Mouse (Mus musculus): ENCODE results near the gene Lmntd1. TPM values are rescaled to one million over a fixed set of nuclear protein-coding genes. Genes with fewer than 3 reads are reported as not detected.

Lmntd1 gene
- total RNA-seq, 2 experiments from 2014 or later = 2.0 to 2.3 TPM

GRCm38 (mm10) chr6:145424156-145424555 lies 190.0 kb downstream of the Lmntd1 start:
- H3K27ac ChIP-seq = no peak overlapping the region
- DNase-seq (ENCODE audit: low spot score in 2 of 2) = no peak
- no peak overlapping the region for H3K4me3 ChIP-seq
- TF ChIP-seq CTCF (conservative IDR thresholded peaks at IDR 0.05) = no peak

- no peak for DNase-seq (ENCODE audit: low spot score in 2 of 2)
- Histone ChIP-seq H3K27ac (no peak overlapping the region), H3K4me3 (no peak overlapping the region)
- TF ChIP-seq CTCF (conservative IDR thresholded peaks at IDR 0.05) = no peak
Measured at GRCm38 (mm10) chr6:145423484-145423883, 190.6 kb downstream of the Lmntd1 start.

DNA sequence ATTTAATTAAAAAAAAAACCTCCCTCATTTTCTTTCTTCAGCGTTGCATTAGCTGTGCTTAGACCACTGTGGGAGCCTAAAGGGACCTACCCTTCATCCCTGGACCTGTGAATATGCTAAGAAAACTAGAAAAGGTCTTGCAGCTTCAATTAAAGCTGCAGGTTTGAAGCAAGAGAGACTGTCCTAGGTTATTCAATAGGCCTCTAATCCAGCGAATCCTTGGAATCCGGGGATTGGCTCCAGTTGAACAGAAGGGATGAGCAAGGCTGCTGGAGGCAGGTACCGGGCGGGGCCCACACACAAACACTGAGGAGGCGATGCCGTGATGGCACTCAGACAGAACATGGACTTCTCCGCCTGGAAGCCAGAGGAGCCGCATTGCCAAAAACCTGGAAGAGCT lies 192.5 kb downstream of the Lmntd1 start:
- DNase-seq (ENCODE audit: low spot score in 2 of 2) = no peak
- TF ChIP-seq CTCF (conservative IDR thresholded peaks at IDR 0.05) = no peak
- no peak overlapping the region for H3K4me3 ChIP-seq

GRCm38 (mm10) chr6:145420407-145420806 lies 193.7 kb downstream of the Lmntd1 start:
- DNase-seq (ENCODE audit: low spot score in 2 of 2) = no peak
- no peak overlapping the region for H3K4me3 ChIP-seq
- peak; percentile 57 for TF ChIP-seq CTCF (conservative IDR thresholded peaks at IDR 0.05)
- H3K27ac ChIP-seq = no peak overlapping the region

More for the DNA sequence above, 192.5 kb downstream of the Lmntd1 start:
- no peak overlapping the region for H3K27ac ChIP-seq

DNA sequence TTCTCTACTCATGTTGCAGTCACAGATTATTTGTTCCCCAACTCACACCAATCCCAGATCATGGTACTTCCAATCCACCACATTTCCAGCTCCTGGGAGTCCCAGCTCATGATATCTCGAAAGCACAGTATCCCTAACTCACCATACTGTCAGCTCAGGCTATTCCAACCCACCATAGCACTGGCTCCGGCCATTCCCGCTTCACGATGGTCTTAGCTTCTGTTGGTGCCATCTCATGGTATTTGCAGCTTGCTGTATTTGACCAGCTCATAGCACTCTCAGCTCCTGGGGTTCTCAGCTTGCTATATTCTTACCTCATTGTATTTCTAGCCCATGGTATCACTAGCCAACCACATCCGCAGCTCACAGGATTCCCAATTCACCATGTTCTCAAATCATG lies 195.3 kb downstream of the Lmntd1 start:
- DNase-seq (ENCODE audit: low spot score in 2 of 2) = no peak
- H3K27ac ChIP-seq = no peak overlapping the region
- TF ChIP-seq CTCF (conservative IDR thresholded peaks at IDR 0.05) = no peak
- H3K4me3 ChIP-seq = no peak overlapping the region

GRCm38 (mm10) chr6:145417720-145418440 lies 196.2 kb downstream of the Lmntd1 start:
- no peak for DNase-seq (ENCODE audit: low spot score in 2 of 2)
- Histone ChIP-seq H3K4me3 (no peak overlapping the region), H3K27ac (no peak overlapping the region)
- TF ChIP-seq CTCF (conservative IDR thresholded peaks at IDR 0.05) = no peak

DNA sequence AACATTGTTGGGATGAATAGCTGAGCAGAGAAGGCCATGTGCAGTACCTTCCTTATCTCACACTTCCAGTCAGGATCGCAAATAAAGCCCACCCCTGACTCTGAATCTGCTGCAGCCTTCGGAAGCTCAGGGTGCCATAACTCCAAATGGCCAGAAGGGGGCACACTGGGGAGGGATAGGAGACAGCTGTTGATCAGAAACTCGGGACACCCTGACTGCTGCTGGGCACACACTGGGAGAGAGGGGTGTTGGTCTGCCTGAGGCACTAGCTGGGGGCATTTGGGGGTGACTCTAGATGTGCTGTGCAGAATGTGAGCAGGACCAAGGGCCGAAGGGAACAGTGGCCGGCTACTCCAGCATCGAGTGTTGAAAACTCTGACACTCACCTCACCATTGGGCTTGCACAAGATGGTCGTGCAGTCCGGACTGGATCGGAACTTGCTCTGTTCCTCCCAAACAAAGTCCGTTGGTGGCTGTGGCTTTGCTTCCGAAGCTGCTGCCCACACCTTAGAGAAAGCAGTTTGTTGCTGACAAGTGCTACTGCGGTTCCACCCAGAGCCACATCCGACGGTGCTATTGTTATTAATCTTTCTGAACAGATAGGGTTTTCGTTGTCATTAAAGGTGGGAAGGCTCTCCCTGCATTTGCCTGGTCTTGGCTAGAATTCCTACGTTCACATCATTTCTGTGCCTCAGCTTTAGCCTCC lies 197.0 kb downstream of the Lmntd1 start:
- Histone ChIP-seq H3K4me3 (no peak overlapping the region), H3K27ac (no peak overlapping the region)
- peak; percentile 17 to 52 for DNase-seq (ENCODE audit: low spot score in 2 of 2)
- TF ChIP-seq CTCF (conservative IDR thresholded peaks at IDR 0.05) = peak; percentile 90

DNA sequence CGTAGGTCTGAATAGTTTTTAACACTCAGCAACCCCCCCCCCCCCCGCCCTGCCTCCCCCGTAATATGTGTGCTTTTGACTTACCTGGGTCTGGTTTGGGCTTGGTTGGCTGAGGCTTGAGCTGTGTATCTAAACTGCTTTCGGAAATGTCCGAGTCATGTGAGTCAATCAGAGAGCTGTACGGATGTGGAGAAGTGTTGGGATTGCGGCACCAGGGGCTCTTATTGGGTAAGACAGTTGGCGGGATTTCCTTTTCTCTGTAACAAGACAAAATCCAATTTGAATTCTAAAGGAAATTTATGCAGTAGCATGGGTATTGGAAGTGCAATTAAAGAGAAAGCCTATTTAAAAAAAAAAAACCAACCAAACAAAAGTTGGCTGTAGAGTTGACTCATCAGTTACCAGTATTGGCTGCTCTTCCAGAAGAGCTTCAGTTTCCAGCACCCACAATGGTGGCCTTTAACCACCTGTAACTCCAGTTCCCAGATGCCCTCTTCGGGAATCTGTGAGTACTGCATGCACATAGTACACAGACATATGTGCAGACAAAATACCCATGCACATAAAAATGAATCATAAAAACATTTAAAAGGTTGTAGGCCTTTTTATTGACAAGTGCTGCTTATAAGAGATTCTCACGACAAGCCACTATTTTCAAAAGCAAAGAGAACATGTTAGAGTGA lies 209.6 kb downstream of the Lmntd1 start:
- TF ChIP-seq CTCF (conservative IDR thresholded peaks at IDR 0.05) = peak; percentile 51
- no peak for DNase-seq (ENCODE audit: low spot score in 2 of 2)
- Histone ChIP-seq H3K4me3 (no peak overlapping the region), H3K27ac (no peak overlapping the region)

DNA sequence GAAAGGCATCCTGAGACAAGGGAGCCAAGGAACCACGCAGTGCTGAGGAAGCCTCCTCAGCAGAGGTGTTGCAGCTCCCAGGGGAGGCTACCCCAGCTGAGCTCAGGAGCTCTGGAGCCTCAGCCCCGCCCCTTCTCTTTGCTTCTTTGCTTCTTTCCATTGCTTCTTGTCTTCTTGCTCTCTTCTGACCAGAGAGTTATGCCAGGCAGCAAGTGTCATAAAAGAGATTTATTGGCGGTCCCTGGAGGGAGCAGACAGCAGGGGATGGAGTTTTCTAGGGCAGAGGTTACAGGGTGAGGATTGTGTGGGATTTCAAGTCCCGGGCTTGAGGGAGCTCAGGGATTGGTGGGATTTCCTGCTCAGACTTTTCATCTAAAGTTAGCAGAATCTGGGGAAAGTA lies 213.0 kb downstream of the Lmntd1 start:
- Histone ChIP-seq H3K27ac (no peak overlapping the region), H3K4me3 (no peak overlapping the region)
- TF ChIP-seq CTCF (conservative IDR thresholded peaks at IDR 0.05) = no peak
- DNase-seq (ENCODE audit: low spot score in 2 of 2) = no peak

GRCm38 (mm10) chr6:145397881-145398280 lies 216.2 kb downstream of the Lmntd1 start:
- Histone ChIP-seq H3K27ac (no peak overlapping the region), H3K4me3 (no peak overlapping the region)
- no peak for DNase-seq (ENCODE audit: low spot score in 2 of 2)
- no peak for TF ChIP-seq CTCF (conservative IDR thresholded peaks at IDR 0.05)

DNA sequence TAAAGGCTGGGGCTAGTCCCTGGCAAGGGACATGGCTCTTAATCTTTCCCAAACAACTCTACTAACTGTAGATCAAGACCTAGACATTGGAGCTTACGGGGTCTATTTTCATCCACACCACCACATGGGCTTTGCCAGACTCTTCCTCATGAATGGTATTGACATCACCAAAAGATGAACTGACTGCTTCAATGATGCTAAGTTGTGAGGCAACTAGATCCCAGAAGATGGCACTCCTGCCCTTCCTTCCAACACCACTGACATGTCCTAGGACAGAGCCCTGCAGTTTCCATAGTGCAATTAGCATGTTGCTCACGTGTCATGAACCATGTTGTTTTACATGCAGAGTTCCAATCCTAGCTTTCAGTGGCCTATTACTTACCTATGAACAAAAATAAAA lies 217.6 kb downstream of the Lmntd1 start:
- no peak for DNase-seq (ENCODE audit: low spot score in 2 of 2)
- TF ChIP-seq CTCF (conservative IDR thresholded peaks at IDR 0.05) = peak; percentile 76
- Histone ChIP-seq H3K27ac (no peak overlapping the region), H3K4me3 (no peak overlapping the region)

- Histone ChIP-seq H3K27ac (peak overlapping the region; percentile 96), H3K4me3 (no peak overlapping the region)
- DNase-seq (ENCODE audit: low spot score in 2 of 2) = no peak
- no peak for TF ChIP-seq CTCF (conservative IDR thresholded peaks at IDR 0.05)
Measured at GRCm38 (mm10) chr6:145390421-145390820, 223.7 kb downstream of the Lmntd1 start.

- peak; percentile 81 to 89 for DNase-seq (ENCODE audit: low spot score in 2 of 2)
- TF ChIP-seq CTCF (conservative IDR thresholded peaks at IDR 0.05) = peak; percentile 52
- H3K4me3 ChIP-seq = no peak overlapping the region
- peak overlapping the region; percentile 96 for H3K27ac ChIP-seq
Measured at GRCm38 (mm10) chr6:145389904-145390303, 224.2 kb downstream of the Lmntd1 start.

All from layer of hippocampus, adult 2 months (tissue).